Mouse (Mus musculus): ENCODE measurements around the gene Tctn1. TPM values are rescaled to one million over a fixed set of nuclear protein-coding genes. Genes with fewer than 3 reads are reported as not detected.

The Tctn1 gene
- polyA plus RNA-seq, 1 experiment from 2014 or later = 2.7 TPM

DNA sequence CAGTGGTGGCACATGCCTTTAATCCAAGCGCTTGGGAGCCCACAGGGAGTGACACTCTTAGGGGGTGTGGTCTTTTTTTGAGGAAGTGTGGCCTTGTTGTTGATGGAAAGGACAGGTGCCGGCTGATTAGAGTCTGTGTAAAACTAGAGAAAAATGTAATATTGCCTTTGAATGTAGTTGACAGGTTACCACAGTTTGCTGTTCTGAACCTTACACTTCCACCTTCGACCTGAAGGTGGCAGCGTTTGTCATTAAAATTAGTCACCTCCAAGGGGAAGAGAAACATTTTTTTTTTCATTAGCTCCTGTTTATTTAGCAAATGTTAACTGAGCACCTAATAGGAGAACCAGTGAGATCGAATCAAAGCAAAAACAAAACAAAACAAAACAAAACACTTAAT is 3.6 kb upstream of the Tctn1 start:
- H3K9ac ChIP-seq = no peak overlapping the region
- no peaks in the 10 kb centered on the region for H3K9me3 ChIP-seq (replicated peaks)
- 23% methylated on average over 5 of the region's 5 CpGs for WGBS
- peaks cover 12% of the 10 kb centered on the region for H3K4me1 ChIP-seq (replicated peaks)
- no peaks in the 10 kb centered on the region for H3K27me3 ChIP-seq (replicated peaks)
- no peaks in the 10 kb centered on the region for H3K36me3 ChIP-seq
- no peak overlapping the region for H3K4me2 ChIP-seq
- no peak overlapping the region for H3K4me3 ChIP-seq
- no peak overlapping the region for H3K27ac ChIP-seq (ENCODE audit: poor library complexity, severe bottlenecking)
- ATAC-seq (ENCODE audit: insufficient number of reproducible peaks, low FRiP score) = no peak

GRCm38 (mm10) chr5:122267136-122267535 is 2.9 kb upstream of the Tctn1 start:
- Histone ChIP-seq H3K36me3 (no peaks in the 10 kb centered on the region), H3K4me3 (no peak overlapping the region), H3K9me3 (replicated peaks) (no peaks in the 10 kb centered on the region), H3K4me1 (replicated peaks) (peaks cover 12% of the 10 kb centered on the region), H3K27me3 (replicated peaks) (no peaks in the 10 kb centered on the region), H3K27ac (ENCODE audit: poor library complexity, severe bottlenecking) (no peak overlapping the region), H3K4me2 (no peak overlapping the region), H3K9ac (no peak overlapping the region)
- no peak for ATAC-seq (ENCODE audit: insufficient number of reproducible peaks, low FRiP score)
- WGBS = 73% methylated on average over 7 of the region's 7 CpGs

- Histone ChIP-seq H3K9me3 (replicated peaks) (no peaks in the 10 kb centered on the region), H3K27ac (ENCODE audit: poor library complexity, severe bottlenecking) (no peak overlapping the region), H3K27me3 (replicated peaks) (no peaks in the 10 kb centered on the region), H3K36me3 (0 out of 2 replicates have a peak, but pooled peaks cover 2% of the 10 kb centered on the region), H3K4me2 (no peak overlapping the region), H3K9ac (no peak overlapping the region), H3K4me3 (no peak overlapping the region), H3K4me1 (replicated peaks) (peaks cover 12% of the 10 kb centered on the region)
- 90% methylated on average over 2 of the region's 2 CpGs for WGBS
- no peak for ATAC-seq (ENCODE audit: insufficient number of reproducible peaks, low FRiP score)
Measured at GRCm38 (mm10) chr5:122265942-122266341, 1.7 kb upstream of the Tctn1 start.

DNA sequence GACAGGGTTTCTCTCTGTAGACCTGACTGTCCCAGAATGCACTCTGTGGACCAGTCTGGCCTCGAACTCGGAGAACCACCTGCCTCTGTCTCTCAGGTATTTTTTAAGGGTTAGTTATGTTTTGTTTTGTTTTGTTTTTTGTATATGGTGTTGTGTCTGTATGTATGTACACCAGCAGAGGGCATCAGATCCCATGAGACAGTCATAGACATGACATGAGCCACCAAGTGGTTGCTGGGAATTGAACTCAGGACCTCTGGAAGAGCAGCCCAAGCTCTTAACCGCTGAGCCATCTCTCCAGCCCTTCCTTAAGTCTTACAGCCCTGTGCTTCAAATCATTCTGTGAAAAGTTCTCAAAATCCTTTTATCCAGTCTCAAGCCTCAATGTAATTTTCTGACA is 927 bp upstream of the Tctn1 start:
- ATAC-seq (ENCODE audit: insufficient number of reproducible peaks, low FRiP score) = no peak
- Histone ChIP-seq H3K4me2 (peak overlapping the region; percentile 75; the same call in 1 of the 2 replicates), H3K9me3 (replicated peaks) (no peaks in the 10 kb centered on the region), H3K4me3 (no peak overlapping the region), H3K27ac (ENCODE audit: poor library complexity, severe bottlenecking) (no peak overlapping the region), H3K36me3 (peaks cover 8% of the 10 kb centered on the region; the same call in 1 of the 2 replicates), H3K4me1 (replicated peaks) (peaks cover 12% of the 10 kb centered on the region), H3K27me3 (replicated peaks) (no peaks in the 10 kb centered on the region), H3K9ac (no peak overlapping the region)
- 67% methylated on average over 3 of the region's 3 CpGs for WGBS

- Histone ChIP-seq H3K36me3 (peaks cover 29% of the 10 kb centered on the region), H3K4me2 (no peak overlapping the region), H3K27ac (ENCODE audit: poor library complexity, severe bottlenecking) (no peak overlapping the region), H3K4me1 (replicated peaks) (peaks cover 5% of the 10 kb centered on the region), H3K4me3 (no peak overlapping the region), H3K9me3 (replicated peaks) (no peaks in the 10 kb centered on the region), H3K27me3 (replicated peaks) (no peaks in the 10 kb centered on the region), H3K9ac (no peak overlapping the region; the same call in 1 of the 2 replicates)
- 52% methylated on average over 7 of the region's 7 CpGs for WGBS
- no peak for ATAC-seq (ENCODE audit: insufficient number of reproducible peaks, low FRiP score)
Measured at GRCm38 (mm10) chr5:122262104-122262503, 2.2 kb downstream of the Tctn1 start.

DNA sequence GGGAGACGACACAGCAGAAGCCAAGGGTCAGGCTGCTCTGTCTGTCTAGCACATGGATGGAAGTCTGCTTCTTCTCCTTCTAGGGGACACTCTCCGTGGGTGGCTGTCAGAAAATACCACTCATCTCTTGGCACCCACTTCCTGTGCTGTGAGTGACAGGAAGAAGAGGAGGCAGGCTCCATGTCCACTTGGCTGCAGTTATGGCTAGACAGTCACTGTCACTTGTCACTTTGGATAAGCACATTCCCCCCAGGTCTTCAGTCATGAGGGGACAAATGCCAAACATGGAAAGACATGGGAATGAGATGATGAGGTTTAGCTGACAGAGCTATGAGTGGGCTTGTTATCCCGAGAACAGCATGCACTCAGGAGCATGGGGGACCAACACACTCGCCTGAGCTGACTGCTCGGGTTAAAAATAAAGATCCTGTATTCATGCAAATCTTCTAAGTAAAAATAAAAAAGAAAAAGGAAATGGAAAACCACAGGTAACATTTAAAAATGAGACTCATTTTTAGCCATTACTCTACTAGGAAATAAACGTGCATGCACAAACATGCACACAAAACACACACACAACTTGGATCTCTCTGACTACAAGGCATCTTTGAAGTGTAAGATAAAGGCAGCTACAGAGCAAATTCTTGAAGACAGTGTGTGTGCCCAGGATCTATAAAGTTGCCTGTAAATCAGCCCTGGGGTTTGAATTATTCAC is 6.1 kb downstream of the Tctn1 start:
- H3K9ac ChIP-seq = no peak overlapping the region
- 50% methylated on average over 6 of the region's 6 CpGs for WGBS
- no peaks in the 10 kb centered on the region for H3K9me3 ChIP-seq (replicated peaks)
- H3K4me3 ChIP-seq = no peak overlapping the region
- no peaks in the 10 kb centered on the region for H3K27me3 ChIP-seq (replicated peaks)
- no peak overlapping the region for H3K27ac ChIP-seq (ENCODE audit: poor library complexity, severe bottlenecking)
- H3K4me1 ChIP-seq (replicated peaks) = no peaks in the 10 kb centered on the region
- peaks cover 61% of the 10 kb centered on the region for H3K36me3 ChIP-seq
- no peak overlapping the region for H3K4me2 ChIP-seq
- no peak for ATAC-seq (ENCODE audit: insufficient number of reproducible peaks, low FRiP score)

- no peak overlapping the region for H3K4me3 ChIP-seq
- peaks cover 41% of the 10 kb centered on the region for H3K36me3 ChIP-seq
- H3K27ac ChIP-seq (ENCODE audit: poor library complexity, severe bottlenecking) = no peak overlapping the region
- no peak overlapping the region for H3K9ac ChIP-seq
- H3K4me1 ChIP-seq (replicated peaks) = peaks cover 9% of the 10 kb centered on the region
- H3K9me3 ChIP-seq (replicated peaks) = no peaks in the 10 kb centered on the region
- H3K27me3 ChIP-seq (replicated peaks) = no peaks in the 10 kb centered on the region
- H3K4me2 ChIP-seq = no peak overlapping the region
- 95% methylated on average over 17 of the region's 17 CpGs for WGBS
- ATAC-seq (ENCODE audit: insufficient number of reproducible peaks, low FRiP score) = no peak
Measured at GRCm38 (mm10) chr5:122251895-122252606, 12.2 kb downstream of the Tctn1 start.

GRCm38 (mm10) chr5:122249281-122249680 is 15.0 kb downstream of the Tctn1 start:
- Histone ChIP-seq H3K4me2 (no peak overlapping the region), H3K27me3 (replicated peaks) (no peaks in the 10 kb centered on the region), H3K4me3 (no peak overlapping the region), H3K27ac (ENCODE audit: poor library complexity, severe bottlenecking) (no peak overlapping the region), H3K9me3 (replicated peaks) (no peaks in the 10 kb centered on the region), H3K36me3 (peaks cover 13% of the 10 kb centered on the region), H3K4me1 (replicated peaks) (peaks cover 9% of the 10 kb centered on the region), H3K9ac (no peak overlapping the region)
- WGBS = 80% methylated on average over 4 of the region's 4 CpGs
- ATAC-seq (ENCODE audit: insufficient number of reproducible peaks, low FRiP score) = no peak

GRCm38 (mm10) chr5:122247934-122248333 is 16.3 kb downstream of the Tctn1 start:
- peaks cover 8% of the 10 kb centered on the region; the same call in 1 of the 2 replicates for H3K36me3 ChIP-seq
- 86% methylated on average over 7 of the region's 7 CpGs for WGBS
- no peak for ATAC-seq (ENCODE audit: insufficient number of reproducible peaks, low FRiP score)
- no peaks in the 10 kb centered on the region for H3K9me3 ChIP-seq (replicated peaks)
- peaks cover 9% of the 10 kb centered on the region for H3K4me1 ChIP-seq (replicated peaks)
- H3K27me3 ChIP-seq (replicated peaks) = no peaks in the 10 kb centered on the region
- H3K4me2 ChIP-seq = no peak overlapping the region
- H3K27ac ChIP-seq (ENCODE audit: poor library complexity, severe bottlenecking) = no peak overlapping the region
- H3K9ac ChIP-seq = no peak overlapping the region
- H3K4me3 ChIP-seq = no peak overlapping the region

DNA sequence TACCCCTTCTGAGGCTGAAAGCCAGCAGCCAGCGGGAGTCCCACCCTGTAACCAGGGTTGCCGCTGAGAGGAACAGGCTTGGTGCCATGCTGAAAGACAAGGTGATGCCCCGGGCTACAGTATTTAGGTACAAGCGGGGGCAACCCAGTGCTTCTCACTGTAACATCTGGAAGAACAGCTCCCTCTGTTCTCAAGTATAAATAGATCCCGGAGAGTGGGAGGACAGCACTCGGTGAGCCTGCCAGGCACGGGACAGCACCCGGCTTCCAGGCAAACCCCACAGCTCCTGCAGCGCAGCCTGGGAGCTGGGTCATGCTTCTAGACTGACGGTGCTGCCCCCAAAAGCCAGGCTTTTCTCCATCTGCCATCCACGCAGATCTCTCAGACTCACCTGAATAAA is 16.7 kb downstream of the Tctn1 start:
- 64% methylated on average over 11 of the region's 11 CpGs for WGBS
- no peak overlapping the region for H3K4me2 ChIP-seq
- no peak overlapping the region for H3K4me3 ChIP-seq
- no peak overlapping the region for H3K27ac ChIP-seq (ENCODE audit: poor library complexity, severe bottlenecking)
- no peak for ATAC-seq (ENCODE audit: insufficient number of reproducible peaks, low FRiP score)
- peaks cover 6% of the 10 kb centered on the region; the same call in 1 of the 2 replicates for H3K36me3 ChIP-seq
- no peaks in the 10 kb centered on the region for H3K27me3 ChIP-seq (replicated peaks)
- H3K4me1 ChIP-seq (replicated peaks) = peaks cover 9% of the 10 kb centered on the region
- no peak overlapping the region for H3K9ac ChIP-seq
- H3K9me3 ChIP-seq (replicated peaks) = no peaks in the 10 kb centered on the region

GRCm38 (mm10) chr5:122246547-122247167 is 17.6 kb downstream of the Tctn1 start:
- WGBS = 82% methylated on average over 10 of the region's 10 CpGs
- no peak for ATAC-seq (ENCODE audit: insufficient number of reproducible peaks, low FRiP score)
- no peak overlapping the region for H3K4me3 ChIP-seq

More at GRCm38 (mm10) chr5:122246547-122247167, 17.6 kb downstream of the Tctn1 start:
- Histone ChIP-seq H3K36me3 (peaks cover 11% of the 10 kb centered on the region), H3K27me3 (replicated peaks) (no peaks in the 10 kb centered on the region), H3K9ac (no peak overlapping the region), H3K27ac (ENCODE audit: poor library complexity, severe bottlenecking) (no peak overlapping the region), H3K4me2 (no peak overlapping the region), H3K9me3 (replicated peaks) (no peaks in the 10 kb centered on the region), H3K4me1 (replicated peaks) (peaks cover 9% of the 10 kb centered on the region)

Data from heart, embryonic 12.5 days (tissue).